Mouse (Mus musculus) E14TG2a.4 (cell line): ENCODE measurements around the gene Arl15.

Source experiments
- CTCF ChIP-seq: conservative IDR thresholded peaks from 2 replicates; pipeline ENCODE4 v1.5.1; 2014; ENCODE audit warnings: low read length
- NANOG ChIP-seq: IDR thresholded peaks from 2 replicates; pipeline ENCODE4 v1.6.1; 2014; ENCODE audit warnings: borderline replicate concordance, low read length, mixed read lengths
- POU5F1 ChIP-seq: IDR thresholded peaks from 2 replicates; pipeline ENCODE4 v1.6.1; 2014; ENCODE audit warnings: low read length, borderline replicate concordance

DNA sequence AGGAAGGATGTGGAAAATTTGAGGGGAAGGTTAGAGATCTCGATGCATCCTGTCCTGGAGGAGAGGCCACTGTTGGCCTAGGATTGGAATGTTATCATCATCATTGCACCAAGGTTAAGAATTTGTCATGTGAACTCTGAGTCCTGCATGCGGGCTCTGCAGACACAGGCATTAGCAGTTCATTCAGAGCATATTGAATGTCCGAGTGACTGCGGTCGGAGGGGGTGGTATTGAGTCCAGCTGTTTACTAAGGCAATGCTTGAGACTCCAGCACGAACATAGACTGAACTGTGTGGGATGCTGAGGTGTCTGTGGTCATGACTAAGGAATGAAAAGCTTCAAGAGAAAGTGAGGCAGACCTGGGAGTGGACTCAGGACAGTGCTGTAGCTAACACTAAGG, 38.6 kb downstream of the Arl15 start:
- TF ChIP-seq CTCF (no peak), POU5F1 (no peak), NANOG (no peak)
